Mouse (Mus musculus) midbrain, postnatal 0 days (tissue): ENCODE results near the gene Pidd1. TPM values are rescaled to one million over a fixed set of nuclear protein-coding genes. Genes with fewer than 3 reads are reported as not detected.

Source experiments
- ATAC-seq: fragments of 200-750 bp; cut with Nextera tagmentation; 2 replicates; pipeline ENCODE4 v1.8.0; 2017; ENCODE audit warnings: moderate number of reproducible peaks, mild to moderate bottlenecking, moderate TSS enrichment, moderate library complexity; ENCODE audit not compliant: low FRiP score
- DNase-seq: peaks from one replicate; pipeline ENCODE4 v3.0.0-alpha.2; 2015; ENCODE audit warnings: low spot score
- H3K27ac ChIP-seq: fragments of 300-500 bp; sonication (generic); 2 replicates; pipeline ENCODE4 v1.5.1; 2014; ENCODE audit warnings: low read depth, mild to moderate bottlenecking, low read length, mixed read lengths
- H3K27me3 ChIP-seq: fragments of 300-500 bp; sonication (generic); 2 replicates; pipeline ENCODE4 v1.6.1; 2014; ENCODE audit warnings: low read length, control low read depth, mixed read lengths; ENCODE audit not compliant: insufficient read depth
- H3K36me3 ChIP-seq: fragments of 300-500 bp; sonication (generic); 2 replicates; pipeline ENCODE4 v1.6.1; 2014; ENCODE audit warnings: low read length, control low read depth, mixed read lengths; ENCODE audit not compliant: insufficient read depth
- H3K4me1 ChIP-seq: fragments of 300-500 bp; sonication (generic); 2 replicates; pipeline ENCODE4 v1.6.1; 2014; ENCODE audit warnings: mild to moderate bottlenecking, control low read depth, antibody characterized with exemption, low read length, mixed read lengths; ENCODE audit not compliant: insufficient read depth
- H3K4me2 ChIP-seq: fragments of 300-500 bp; sonication (generic); 2 replicates; pipeline ENCODE4 v1.6.1; 2014; ENCODE audit warnings: low read depth, mild to moderate bottlenecking, low read length, mixed read lengths; ENCODE audit not compliant: poor library complexity, severe bottlenecking
- H3K4me3 ChIP-seq: fragments of 300-500 bp; sonication (generic); 2 replicates; pipeline ENCODE4 v1.5.1; 2014; ENCODE audit warnings: low read depth, mild to moderate bottlenecking, low read length, moderate library complexity
- H3K9ac ChIP-seq: fragments of 300-500 bp; sonication (generic); replicated peaks from 2 replicates; pipeline ENCODE4 v1.6.1; 2014; ENCODE audit warnings: mild to moderate bottlenecking, low read length, moderate library complexity, mixed read lengths; ENCODE audit not compliant: poor library complexity, severe bottlenecking
- H3K9me3 ChIP-seq: fragments of 300-500 bp; sonication (generic); 2 replicates; pipeline ENCODE4 v1.6.1; 2016; ENCODE audit warnings: low read length, control low read depth
- CTCF ChIP-seq: IDR thresholded peaks from 2 replicates; pipeline ENCODE4 v1.5.1; 2016; ENCODE audit warnings: antibody characterized with exemption, mild to moderate bottlenecking
- WGBS: fragments of 180-500 bp; shearing (Covaris S2); extraction: QIAGEN DNeasy Blood & Tissue Kit; methylation state at CpG from one replicate; pipeline ENCODE4 v1.1.7; 2014; 5-methylcytosine and 5-hydroxymethylcytosine counted together
- polyA plus RNA-seq: library from polyadenylated mRNA; unstranded; fragments of >200 nt; fragmentation: Nextera tagmentation; extraction: Ambion mirVana; gene quantifications from 2 replicates; pipeline ENCODE4 v1.2.1, GENCODE M21; 2015
- total RNA-seq: library from RNA; depleted of rRNA; stranded (reverse); fragments of >200 nt; gene quantifications from 2 replicates; pipeline ENCODE4 v1.2.3, GENCODE M21; 2014; rRNA removed

Gene Pidd1
- total RNA-seq (1.4 and 1.6 TPM in 2 replicates), polyA plus RNA-seq (1.1 and 1.3 TPM in 2 replicates)

DNA sequence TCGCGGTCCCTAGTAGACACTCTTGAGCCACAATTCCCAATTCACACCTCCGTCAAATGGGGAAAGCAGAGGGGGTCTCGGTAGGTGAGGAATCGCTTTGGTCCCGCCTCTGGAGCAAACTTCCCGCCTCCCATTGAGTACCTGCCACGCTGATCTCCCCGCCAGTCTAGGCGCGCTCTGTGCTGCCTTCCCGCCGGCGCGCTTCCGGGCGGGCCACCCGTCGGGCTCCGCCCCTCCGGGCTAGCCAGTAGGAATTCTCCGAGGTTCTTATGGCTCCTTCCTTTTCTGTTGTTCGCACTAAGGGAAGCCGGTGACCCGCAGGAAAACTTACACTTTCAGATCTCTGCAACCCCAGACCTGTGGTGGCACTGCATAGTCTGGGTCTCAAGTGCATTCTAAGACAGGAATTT lies at the start of gene Pidd1:
TSS of gene Pidd1 (minus strand) at position 198 of the 410 bp plus-strand sequence.
- ATAC-seq = no peak
- H3K4me1 ChIP-seq = no peaks in the 10 kb centered on the region; the same call in 1 of the 2 replicates
- peak within 1 kb of the TSS; percentile 14; the same call in 1 of the 2 replicates for H3K4me3 ChIP-seq
- no peak for TF ChIP-seq CTCF
- H3K27me3 ChIP-seq = no peaks in the 10 kb centered on the region
- H3K9ac ChIP-seq = no peak within 1 kb of the TSS; the same call in 1 of the 2 replicates
- no peak within 1 kb of the TSS for H3K27ac ChIP-seq
- H3K4me2 ChIP-seq = peak within 1 kb of the TSS; percentile 49
- H3K36me3 ChIP-seq = no peaks in the 10 kb centered on the region
- H3K9me3 ChIP-seq = no peaks in the 10 kb centered on the region
- under 1% methylated on average over 25 of the region's 25 CpGs for WGBS
- DNase-seq = peak; percentile 38

DNA sequence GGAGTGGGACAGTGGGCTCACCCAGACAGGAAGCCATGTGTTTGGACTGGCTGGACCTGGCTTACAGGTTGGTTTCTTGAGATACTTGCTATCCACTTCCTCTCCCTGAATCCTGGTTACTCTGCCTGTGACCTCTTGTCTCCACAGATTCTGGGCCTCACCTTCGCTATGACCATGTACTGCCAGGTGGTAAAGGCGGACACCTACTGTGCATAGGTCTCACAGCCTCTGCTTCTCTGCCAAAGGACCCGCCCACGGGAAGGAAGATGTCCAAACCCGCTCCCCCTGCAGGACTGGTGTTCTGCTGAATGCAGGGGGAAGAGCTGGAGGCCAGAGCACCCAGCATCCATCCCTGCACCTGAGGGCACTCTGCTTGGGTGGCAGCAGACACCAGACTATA lies 48.9 kb upstream of the Pidd1 start:
- no peaks in the 10 kb centered on the region for H3K27me3 ChIP-seq
- TF ChIP-seq CTCF = no peak
- no peaks in the 10 kb centered on the region for H3K9me3 ChIP-seq
- no peak overlapping the region for H3K4me2 ChIP-seq
- H3K36me3 ChIP-seq = peaks cover 38% of the 10 kb centered on the region
- ATAC-seq (no peak), DNase-seq (no peak)
- no peak overlapping the region for H3K9ac ChIP-seq
- no peak overlapping the region for H3K4me3 ChIP-seq
- 82% methylated on average over 5 of the region's 5 CpGs for WGBS
- no peaks in the 10 kb centered on the region for H3K4me1 ChIP-seq
- no peak overlapping the region for H3K27ac ChIP-seq

DNA sequence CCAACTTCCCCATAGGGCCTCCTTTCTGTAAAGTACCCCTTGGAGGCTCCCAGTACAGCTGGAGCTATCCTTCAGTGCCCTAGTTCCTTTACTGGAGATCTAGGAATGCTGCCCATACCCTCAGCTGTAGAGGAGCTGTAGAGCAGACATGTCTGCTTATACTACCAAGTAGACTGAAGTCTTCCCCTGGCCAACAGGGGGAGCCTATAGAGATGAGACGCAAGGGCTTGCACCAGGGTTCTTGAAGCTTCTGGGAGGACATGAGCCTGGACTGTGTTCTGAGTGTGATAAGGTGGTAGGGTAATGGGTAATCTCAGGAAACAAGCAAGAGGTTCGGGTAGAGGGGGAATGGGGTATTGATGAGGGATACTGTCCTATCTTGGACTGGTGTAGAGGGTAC lies 47.3 kb upstream of the Pidd1 start:
- WGBS = 84% methylated on average over 2 of the region's 2 CpGs
- Histone ChIP-seq H3K27ac (no peak overlapping the region), H3K4me2 (no peak overlapping the region), H3K27me3 (no peaks in the 10 kb centered on the region), H3K9ac (no peak overlapping the region), H3K9me3 (no peaks in the 10 kb centered on the region), H3K4me1 (no peaks in the 10 kb centered on the region), H3K36me3 (peaks cover 35% of the 10 kb centered on the region), H3K4me3 (no peak overlapping the region)
- DNase-seq (no peak), ATAC-seq (no peak)
- peak; percentile 26; the same call in 1 of the 2 replicates for TF ChIP-seq CTCF

DNA sequence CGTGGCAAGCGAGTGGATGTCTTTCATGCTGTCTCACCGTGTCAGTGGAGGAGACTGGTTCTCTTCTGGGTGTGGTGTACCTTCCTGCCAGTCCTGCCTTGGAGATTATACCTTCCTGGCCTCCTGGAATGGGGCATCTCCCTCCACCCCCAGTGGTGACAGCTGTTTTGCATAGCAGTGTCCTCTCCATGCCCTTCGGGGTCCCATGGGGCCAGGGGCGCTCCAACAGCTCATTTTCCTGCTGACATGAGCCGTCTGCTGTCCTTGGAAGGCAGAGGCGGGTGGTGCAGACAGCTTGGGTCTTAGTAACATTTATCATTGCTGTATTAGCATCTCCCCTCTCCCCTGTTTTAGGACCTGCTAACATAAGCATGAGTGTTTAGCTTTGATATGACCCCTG lies 43.3 kb upstream of the Pidd1 start:
- Histone ChIP-seq H3K4me3 (no peak overlapping the region), H3K9me3 (no peaks in the 10 kb centered on the region), H3K36me3 (peaks cover 8% of the 10 kb centered on the region), H3K9ac (no peak overlapping the region), H3K4me1 (peaks cover 11% of the 10 kb centered on the region; the same call in 1 of the 2 replicates), H3K27me3 (no peaks in the 10 kb centered on the region), H3K27ac (no peak overlapping the region), H3K4me2 (no peak overlapping the region)
- no peak for DNase-seq
- 79% methylated on average over 7 of the region's 7 CpGs for WGBS
- ATAC-seq = no peak
- no peak for TF ChIP-seq CTCF

DNA sequence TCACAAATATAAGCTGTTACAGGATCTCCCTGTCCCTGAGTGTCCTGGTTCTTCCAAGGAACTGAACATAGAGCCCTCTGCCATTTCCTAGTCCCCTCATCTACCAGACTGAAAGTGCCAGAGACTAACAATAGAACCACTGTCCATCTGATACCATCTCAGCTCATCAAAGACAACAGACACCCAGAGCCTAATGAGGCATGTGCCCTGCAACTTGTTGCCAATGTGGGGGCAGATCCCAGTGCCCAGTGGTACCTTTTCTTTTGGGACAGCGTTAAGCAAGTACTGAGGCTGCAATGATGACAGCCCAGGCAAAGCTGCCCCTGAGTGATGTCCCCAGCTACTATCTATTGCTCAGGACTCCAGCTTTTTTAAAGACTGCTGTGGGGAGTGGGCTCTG lies 42.4 kb upstream of the Pidd1 start:
- no peak for DNase-seq
- H3K36me3 ChIP-seq = 0 out of 2 replicates have a peak, but pooled peaks cover 3% of the 10 kb centered on the region
- H3K9me3 ChIP-seq = no peaks in the 10 kb centered on the region
- WGBS = 95% methylated on average over 1 of the region's 1 CpGs
- H3K4me2 ChIP-seq = no peak overlapping the region
- H3K27ac ChIP-seq = no peak overlapping the region
- no peak overlapping the region for H3K9ac ChIP-seq
- H3K27me3 ChIP-seq = no peaks in the 10 kb centered on the region
- no peak for ATAC-seq
- H3K4me1 ChIP-seq = peaks cover 11% of the 10 kb centered on the region; the same call in 1 of the 2 replicates
- no peak for TF ChIP-seq CTCF
- H3K4me3 ChIP-seq = no peak overlapping the region

DNA sequence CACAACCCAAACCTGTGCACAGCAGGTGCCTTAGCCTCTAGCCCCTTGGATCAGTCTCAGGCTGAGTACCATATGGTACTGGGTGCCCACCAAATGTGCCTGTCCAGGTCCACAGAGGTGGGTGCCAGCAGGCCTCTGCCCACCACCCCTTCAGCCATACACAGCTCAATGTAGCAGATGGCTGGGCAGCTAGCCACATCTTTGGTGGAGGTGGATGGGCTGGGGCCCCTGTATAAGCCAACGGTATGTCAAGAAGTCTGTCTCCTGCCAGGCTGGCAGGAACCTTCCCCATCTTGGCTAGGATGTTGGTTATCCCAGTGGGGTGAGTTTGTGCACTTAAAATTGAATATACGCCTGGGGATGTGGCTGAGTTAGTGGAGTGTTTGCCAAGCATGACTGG lies 41.8 kb upstream of the Pidd1 start:
- ATAC-seq = no peak

More for the DNA sequence above, 41.8 kb upstream of the Pidd1 start:
- Histone ChIP-seq H3K27ac (no peak overlapping the region), H3K9me3 (no peaks in the 10 kb centered on the region), H3K4me3 (no peak overlapping the region), H3K27me3 (no peaks in the 10 kb centered on the region), H3K9ac (no peak overlapping the region), H3K36me3 (0 out of 2 replicates have a peak, but pooled peaks cover under 1% of the 10 kb centered on the region), H3K4me2 (no peak overlapping the region), H3K4me1 (peaks cover 11% of the 10 kb centered on the region; the same call in 1 of the 2 replicates)
- TF ChIP-seq CTCF = no peak
- WGBS = 93% methylated on average over 2 of the region's 2 CpGs
- peak; percentile 63 for DNase-seq
